20 mouse cellular contexts compared by ENCODE assay signal in genomic region chr12:29222099-29222498, GRCm38 (mm10).
DNase-seq lines count a peak whose midpoint lies in the region; ATAC-seq and TF ChIP-seq lines count a peak whose summit lies in the region.
"Had no signal": no experiment of that assay in that cellular context is flagged by ENCODE, and none has a peak within 500 bp of the region (broad histone marks: within the 10 kb centered on the region; RNA-seq: fewer than 3 reads in every experiment).

No protein-coding gene starts in this region.

- TF ChIP-seq CTCF in midbrain, postnatal 0 days (IDR thresholded peaks at IDR 0.05): no peak
- no peak for TF ChIP-seq CTCF in lung, adult 2 months (IDR thresholded peaks at IDR 0.05; ENCODE audit: insufficient read depth, low read length)

- no peaks in the 10 kb centered on the region for H3K36me3 ChIP-seq in hindbrain, embryonic 14.5 days (replicated peaks; ENCODE audit: control insufficient read depth, insufficient read depth)
- H3K36me3 ChIP-seq in hindbrain, embryonic 12.5 days: no peaks in the 10 kb centered on the region
- no peaks in the 10 kb centered on the region for H3K36me3 ChIP-seq in midbrain, postnatal 0 days (ENCODE audit: insufficient read depth, low read length)
- H3K36me3 ChIP-seq in midbrain, embryonic 11.5 days (ENCODE audit: control insufficient read depth, insufficient read depth, low read length): no peaks in the 10 kb centered on the region
- H3K36me3 ChIP-seq in neural tube, embryonic 14.5 days (ENCODE audit: control insufficient read depth, insufficient read depth, low read length): no peaks in the 10 kb centered on the region
- H3K36me3 ChIP-seq: G1E; heart, embryonic 15.5 days had no signal

- no peaks in the 10 kb centered on the region for H3K9me3 ChIP-seq in hindbrain, embryonic 14.5 days (ENCODE audit: control insufficient read depth, low read length)
- no peaks in the 10 kb centered on the region for H3K9me3 ChIP-seq in hindbrain, embryonic 12.5 days (replicated peaks)
- no peaks in the 10 kb centered on the region for H3K9me3 ChIP-seq in midbrain, postnatal 0 days (ENCODE audit: low read length)
- H3K9me3 ChIP-seq in midbrain, embryonic 11.5 days (ENCODE audit: control insufficient read depth, low read length): no peaks in the 10 kb centered on the region
- H3K9me3 ChIP-seq in neural tube, embryonic 14.5 days (ENCODE audit: control insufficient read depth, low read length): no peaks in the 10 kb centered on the region
- H3K9me3 ChIP-seq: heart, embryonic 15.5 days had no signal

- no peaks in the 10 kb centered on the region for H3K27me3 ChIP-seq in hindbrain, embryonic 14.5 days (ENCODE audit: control insufficient read depth, insufficient read depth, low read length)
- H3K27me3 ChIP-seq in hindbrain, embryonic 12.5 days: no peaks in the 10 kb centered on the region
- H3K27me3 ChIP-seq in midbrain, postnatal 0 days (ENCODE audit: insufficient read depth, low read length): no peaks in the 10 kb centered on the region
- H3K27me3 ChIP-seq in midbrain, embryonic 11.5 days (ENCODE audit: control insufficient read depth, insufficient read depth, low read length): no peaks in the 10 kb centered on the region
- no peaks in the 10 kb centered on the region for H3K27me3 ChIP-seq in neural tube, embryonic 14.5 days (ENCODE audit: control insufficient read depth, insufficient read depth, low read length)
- H3K27me3 ChIP-seq: heart, embryonic 15.5 days had no signal

- 48% methylated on average over 6 of the region's 6 CpGs for WGBS in hindbrain, embryonic 14.5 days
- WGBS in hindbrain, embryonic 12.5 days: 68% methylated on average over 6 of the region's 6 CpGs
- WGBS in midbrain, postnatal 0 days: 67% methylated on average over 6 of the region's 6 CpGs
- 85% methylated on average over 6 of the region's 6 CpGs for whole genome bisulfite sequencing in midbrain, embryonic 11.5 days
- 24% methylated on average over 6 of the region's 6 CpGs for WGBS in neural tube, embryonic 14.5 days
- WGBS in lung, adult 2 months: 75% methylated on average over 6 of the region's 6 CpGs

- TF ChIP-seq POLR2A in lung, adult 2 months (IDR thresholded peaks at IDR 0.05; ENCODE audit: borderline replicate concordance, extremely low read depth, low read depth, low read length): no peak

- H3K27ac ChIP-seq in hindbrain, embryonic 14.5 days: no peak overlapping the region
- no peak overlapping the region for H3K27ac ChIP-seq in hindbrain, embryonic 12.5 days
- H3K27ac ChIP-seq in midbrain, postnatal 0 days (ENCODE audit: low read depth, low read length): no peak overlapping the region
- no peak overlapping the region for H3K27ac ChIP-seq in midbrain, embryonic 11.5 days (ENCODE audit: low read depth, low read length)
- H3K27ac ChIP-seq in neural tube, embryonic 14.5 days (ENCODE audit: low read depth, low read length): no peak overlapping the region
- H3K27ac ChIP-seq: heart, adult 2 months; heart, embryonic 15.5 days had no signal

- H3K4me3 ChIP-seq in hindbrain, embryonic 14.5 days (replicated peaks; ENCODE audit: low read length): no peak overlapping the region
- H3K4me3 ChIP-seq in hindbrain, embryonic 12.5 days: no peak overlapping the region
- no peak overlapping the region for H3K4me3 ChIP-seq in midbrain, postnatal 0 days (ENCODE audit: low read depth, low read length)
- H3K4me3 ChIP-seq in midbrain, embryonic 11.5 days (ENCODE audit: low read depth, low read length): no peak overlapping the region
- no peak overlapping the region for H3K4me3 ChIP-seq in neural tube, embryonic 14.5 days (ENCODE audit: low read depth, low read length)
- H3K4me3 ChIP-seq in lung, adult 2 months (replicated peaks; ENCODE audit: extremely low read depth, low read depth, low read length): no peak overlapping the region
- H3K4me3 ChIP-seq: heart, adult 2 months; heart, embryonic 15.5 days had no signal

- no peak overlapping the region for H3K9ac ChIP-seq in hindbrain, embryonic 14.5 days
- no peak overlapping the region for H3K9ac ChIP-seq in hindbrain, embryonic 12.5 days
- no peak overlapping the region for H3K9ac ChIP-seq in midbrain, postnatal 0 days (replicated peaks; ENCODE audit: low read length, poor library complexity, severe bottlenecking)
- H3K9ac ChIP-seq in midbrain, embryonic 11.5 days (ENCODE audit: low read length): no peak overlapping the region
- H3K9ac ChIP-seq in neural tube, embryonic 14.5 days (replicated peaks; ENCODE audit: low read depth, low read length): no peak overlapping the region
- H3K9ac ChIP-seq: forebrain, postnatal 0 days; heart, embryonic 15.5 days had no signal

- DNase-seq in cerebellum, postnatal 10 days: peak; percentile 18 to 24
- no peak for DNase-seq in cerebellum, adult 11 months
- no peak for DNase-seq in hindbrain, embryonic 14.5 days (ENCODE audit: low spot score)
- DNase-seq in midbrain, postnatal 0 days (ENCODE audit: low spot score): peak; percentile 49
- no peak for DNase-seq in midbrain, embryonic 11.5 days (ENCODE audit: low spot score, missing footprints)
- DNase-seq in lung, adult 2 months: no peak
- DNase-seq: adrenal gland, postnatal 10 days; B cell, adult 2 months; cerebellum, adult 18-20 months; cerebellum, adult 9-11 months; forebrain, postnatal 0 days; gastrocnemius, postnatal 14 days; heart, adult 2 months; heart, postnatal 14 days had no signal

- no peak overlapping the region for H3K4me2 ChIP-seq in hindbrain, embryonic 14.5 days (replicated peaks)
- no peak overlapping the region for H3K4me2 ChIP-seq in hindbrain, embryonic 12.5 days (replicated peaks)
- H3K4me2 ChIP-seq in midbrain, postnatal 0 days (ENCODE audit: low read depth, low read length, poor library complexity, severe bottlenecking): no peak overlapping the region
- H3K4me2 ChIP-seq in midbrain, embryonic 11.5 days: no peak overlapping the region
- no peak overlapping the region for H3K4me2 ChIP-seq in neural tube, embryonic 14.5 days (ENCODE audit: low read depth, low read length)
- H3K4me2 ChIP-seq: heart, embryonic 11.5 days; heart, embryonic 15.5 days had no signal

- ATAC-seq in hindbrain, embryonic 14.5 days (ENCODE audit: low FRiP score): 0 out of 2 replicates have a peak, but pooled peaks have one; percentile 17
- ATAC-seq in hindbrain, embryonic 12.5 days (ENCODE audit: low FRiP score): no peak
- no peak for ATAC-seq in midbrain, postnatal 0 days (ENCODE audit: low FRiP score)
- no peak for ATAC-seq in midbrain, embryonic 11.5 days (ENCODE audit: low FRiP score)
- peak; percentile 76; the same call in 1 of the 2 replicates for ATAC-seq in neural tube, embryonic 14.5 days (ENCODE audit: low read depth)
- ATAC-seq: CD4-positive, CD25-positive, alpha-beta regulatory T cell, adult 4 months; forebrain, postnatal 0 days had no signal

- H3K4me1 ChIP-seq in hindbrain, embryonic 14.5 days (replicated peaks; ENCODE audit: control insufficient read depth, insufficient read depth, low read length): no peaks in the 10 kb centered on the region
- H3K4me1 ChIP-seq in hindbrain, embryonic 12.5 days: no peaks in the 10 kb centered on the region
- H3K4me1 ChIP-seq in midbrain, postnatal 0 days (ENCODE audit: insufficient read depth, low read length): no peaks in the 10 kb centered on the region
- no peaks in the 10 kb centered on the region for H3K4me1 ChIP-seq in midbrain, embryonic 11.5 days (ENCODE audit: control insufficient read depth, insufficient read depth, low read length)
- no peaks in the 10 kb centered on the region for H3K4me1 ChIP-seq in neural tube, embryonic 14.5 days (ENCODE audit: control insufficient read depth, insufficient read depth, low read length)
- no peaks in the 10 kb centered on the region for H3K4me1 ChIP-seq in lung, adult 2 months (ENCODE audit: control insufficient read depth, insufficient read depth, low read length)
- H3K4me1 ChIP-seq: heart, embryonic 15.5 days had no signal

Comparison
In these comparisons a context has a peak if more than half of its experiments do, and no peak if none do; other contexts are left out.
1. DNase-seq: peak in cerebellum, postnatal 10 days (2 of 2) and midbrain, postnatal 0 days (single experiment); none in cerebellum, adult 11 months (single experiment), hindbrain, embryonic 14.5 days (single experiment), midbrain, embryonic 11.5 days (single experiment) and lung, adult 2 months (single experiment).
2. ATAC-seq: peak in hindbrain, embryonic 14.5 days (single experiment) and neural tube, embryonic 14.5 days (single experiment); none in hindbrain, embryonic 12.5 days (single experiment), midbrain, postnatal 0 days (single experiment) and midbrain, embryonic 11.5 days (single experiment).